Mouse (Mus musculus): ENCODE measurements around the gene Chst5. TPM values are rescaled to one million over a fixed set of nuclear protein-coding genes. Genes with fewer than 3 reads are reported as not detected.

Chst5 gene
- polyA plus RNA-seq (2015; fragmentation: Nextera tagmentation; extraction: Ambion mirVana), result 5.3 and 6.3 TPM in 2 replicates

DNA sequence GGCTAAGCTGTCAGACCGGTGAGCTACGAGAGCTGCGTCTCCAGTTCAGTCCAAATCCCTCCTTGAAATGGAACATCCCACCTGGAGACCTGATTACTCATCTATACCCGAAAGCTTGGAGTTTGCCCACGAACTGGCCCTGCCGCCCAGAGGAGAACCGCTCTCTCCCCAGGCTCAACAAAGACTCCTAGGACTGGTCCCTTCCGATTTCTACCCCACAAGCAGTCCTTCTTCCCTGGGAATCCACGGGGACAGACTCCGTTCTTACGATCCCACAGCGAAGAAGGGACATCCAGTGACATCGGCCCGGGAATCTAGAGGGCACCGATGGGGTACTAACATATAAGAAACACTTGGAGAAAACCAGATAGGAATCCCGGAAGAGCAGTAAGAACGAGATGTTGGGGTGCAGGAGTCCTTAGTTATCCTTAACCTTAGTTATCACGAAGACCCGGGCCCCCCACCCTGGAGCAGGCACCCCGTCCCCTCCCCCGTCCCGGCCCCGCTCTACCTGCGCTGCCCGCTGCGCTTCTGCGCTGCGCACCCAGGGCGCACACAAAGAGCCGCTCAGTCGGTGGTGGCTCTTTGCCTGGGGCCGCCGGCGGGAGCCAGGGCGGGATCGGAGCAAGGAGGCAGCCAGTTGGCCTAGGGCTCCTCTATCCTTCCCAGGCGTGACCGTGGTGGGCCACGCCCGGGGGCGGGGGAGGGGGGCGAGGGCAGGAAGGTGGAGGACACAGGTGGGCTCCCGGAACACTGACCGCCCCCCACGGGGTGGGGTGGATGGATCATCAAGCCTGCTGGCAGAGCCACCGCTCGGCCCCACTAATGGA is at the start of gene Chst5:
Gene Chst5, minus strand, starts transcription at position 827 of the 830 bp plus-strand sequence.
- WGBS, result 5% methylated on average over 45 of the region's 47 CpGs
- Histone ChIP-seq H3K4me3 (ENCODE audit: low read depth, low read length) (peak within 1 kb of the TSS; percentile 28), H3K27ac (ENCODE audit: low read length) (no peak within 1 kb of the TSS), H3K36me3 (ENCODE audit: insufficient read depth, low read length) (no peaks in the 10 kb centered on the region), H3K4me2 (replicated peaks; ENCODE audit: low read depth, low read length) (peak within 1 kb of the TSS; percentile 57), H3K27me3 (replicated peaks; ENCODE audit: insufficient read depth, low read length) (no peaks in the 10 kb centered on the region), H3K9me3 (ENCODE audit: low read length) (no peaks in the 10 kb centered on the region), H3K4me1 (ENCODE audit: insufficient read depth, low read depth, low read length) (no peaks in the 10 kb centered on the region; the same call in 1 of the 2 replicates), H3K9ac (replicated peaks; ENCODE audit: low read depth) (no peak within 1 kb of the TSS)
- no peak for TF ChIP-seq CTCF (IDR thresholded peaks at IDR 0.05)
- TF ChIP-seq EP300 (IDR thresholded peaks at IDR 0.05), result no peak
- DNase-seq (ENCODE audit: low spot score) (no peak), ATAC-seq (0 out of 2 replicates have a peak, but pooled peaks have one; percentile 27)

DNA sequence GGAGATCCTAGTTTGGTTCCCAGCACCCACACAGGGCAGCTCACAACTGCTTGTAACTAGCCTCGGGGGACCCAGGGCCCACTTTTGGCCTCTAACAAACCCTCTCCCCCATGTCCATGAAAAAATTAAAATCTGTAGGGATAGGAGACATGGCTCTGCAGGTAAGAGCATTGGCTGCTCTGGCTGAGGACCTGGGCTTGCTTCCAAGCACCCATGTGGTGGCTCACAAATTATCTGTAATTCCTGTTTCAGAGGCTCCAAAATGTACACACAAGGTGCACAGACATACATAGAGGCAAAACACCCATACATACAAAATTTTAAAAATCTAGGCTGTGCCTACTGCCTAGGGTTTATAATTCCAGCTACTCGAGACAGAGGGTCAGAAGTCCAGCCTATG is 47.0 kb upstream of the Chst5 start:
- 90% methylated on average over 2 of the region's 2 CpGs for WGBS
- H3K9ac ChIP-seq (replicated peaks; ENCODE audit: low read depth), result no peak overlapping the region
- H3K4me2 ChIP-seq (replicated peaks; ENCODE audit: low read depth, low read length), result no peak overlapping the region
- DNase-seq (ENCODE audit: low spot score), result no peak
- H3K4me1 ChIP-seq (ENCODE audit: insufficient read depth, low read depth, low read length), result no peaks in the 10 kb centered on the region
- H3K4me3 ChIP-seq (ENCODE audit: low read depth, low read length), result no peak overlapping the region
- H3K36me3 ChIP-seq (ENCODE audit: insufficient read depth, low read length), result peaks cover 6% of the 10 kb centered on the region; the same call in 1 of the 2 replicates
- ATAC-seq, result no peak
- TF ChIP-seq CTCF (IDR thresholded peaks at IDR 0.05) (no peak), EP300 (IDR thresholded peaks at IDR 0.05) (no peak)
- no peaks in the 10 kb centered on the region for H3K27me3 ChIP-seq (replicated peaks; ENCODE audit: insufficient read depth, low read length)
- H3K27ac ChIP-seq (ENCODE audit: low read length), result no peak overlapping the region
- no peaks in the 10 kb centered on the region for H3K9me3 ChIP-seq (ENCODE audit: low read length)

DNA sequence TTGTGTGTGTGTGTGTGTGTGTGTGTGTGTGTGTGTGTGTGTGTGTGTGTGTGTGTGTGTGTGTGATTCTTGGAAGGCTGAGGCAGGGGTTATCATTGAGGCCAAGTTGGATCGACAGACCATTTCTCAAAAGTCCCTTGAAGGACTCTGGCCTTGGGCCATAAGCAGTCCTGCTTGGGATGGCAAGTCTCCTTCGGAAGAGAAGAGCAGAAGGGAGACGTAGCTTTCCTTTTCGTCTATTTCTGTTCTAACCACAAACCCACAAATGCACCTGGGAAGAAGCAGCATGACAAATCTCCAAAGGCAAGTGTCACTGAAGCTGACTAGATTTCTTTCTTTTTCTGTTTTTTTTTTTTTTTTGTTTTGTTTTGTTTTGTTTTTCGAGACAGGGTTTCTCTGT is 45.6 kb upstream of the Chst5 start:
- Histone ChIP-seq H3K4me2 (replicated peaks; ENCODE audit: low read depth, low read length) (no peak overlapping the region), H3K27ac (ENCODE audit: low read length) (no peak overlapping the region), H3K9ac (replicated peaks; ENCODE audit: low read depth) (no peak overlapping the region), H3K27me3 (replicated peaks; ENCODE audit: insufficient read depth, low read length) (no peaks in the 10 kb centered on the region), H3K4me1 (ENCODE audit: insufficient read depth, low read depth, low read length) (no peaks in the 10 kb centered on the region), H3K36me3 (ENCODE audit: insufficient read depth, low read length) (peaks cover 6% of the 10 kb centered on the region; the same call in 1 of the 2 replicates), H3K9me3 (ENCODE audit: low read length) (no peaks in the 10 kb centered on the region), H3K4me3 (ENCODE audit: low read depth, low read length) (no peak overlapping the region)
- no peak for DNase-seq (ENCODE audit: low spot score)
- 75% methylated on average over 5 of the region's 5 CpGs for WGBS
- no peak for ATAC-seq
- TF ChIP-seq CTCF (IDR thresholded peaks at IDR 0.05) (no peak), EP300 (IDR thresholded peaks at IDR 0.05) (no peak)

DNA sequence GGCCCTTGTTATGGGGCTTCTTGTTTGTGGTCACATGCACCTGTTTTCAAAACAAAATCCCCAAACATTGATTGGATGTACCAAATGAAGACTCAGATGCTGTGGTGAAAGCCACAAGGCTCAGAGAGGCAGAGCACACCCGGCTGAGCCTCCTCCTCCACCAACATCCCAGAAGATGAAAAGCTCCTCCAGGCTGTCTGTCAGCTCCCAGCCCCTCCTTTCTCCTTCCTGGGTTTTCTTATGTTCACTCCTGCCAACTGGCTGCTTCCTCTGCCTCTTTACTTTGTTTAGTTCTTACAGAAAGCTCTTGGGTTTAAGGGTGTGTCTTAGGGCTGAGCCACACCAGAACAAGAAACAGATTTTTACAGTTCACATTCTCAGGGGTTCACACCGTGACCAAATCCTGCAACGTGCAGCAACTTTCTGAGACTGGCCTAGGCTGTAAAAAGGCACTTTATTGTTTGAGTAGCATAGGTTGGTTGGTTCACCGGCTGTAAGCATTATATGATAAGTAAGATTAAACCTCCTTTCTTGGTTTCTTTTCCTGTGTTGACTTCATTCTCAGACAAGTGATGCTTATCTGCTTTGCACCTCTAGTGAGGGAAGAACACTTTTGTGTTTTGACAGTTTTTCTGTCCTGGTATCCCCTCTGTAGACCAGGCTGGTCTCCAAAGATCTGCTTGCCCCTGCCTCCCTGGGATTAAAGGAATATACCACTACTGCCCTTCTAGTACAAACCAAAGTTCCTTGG is 44.8 kb upstream of the Chst5 start:
- Histone ChIP-seq H3K4me1 (ENCODE audit: insufficient read depth, low read depth, low read length) (no peaks in the 10 kb centered on the region), H3K27ac (ENCODE audit: low read length) (no peak overlapping the region), H3K4me3 (ENCODE audit: low read depth, low read length) (no peak overlapping the region), H3K36me3 (ENCODE audit: insufficient read depth, low read length) (peaks cover 6% of the 10 kb centered on the region; the same call in 1 of the 2 replicates), H3K9ac (replicated peaks; ENCODE audit: low read depth) (no peak overlapping the region), H3K4me2 (replicated peaks; ENCODE audit: low read depth, low read length) (no peak overlapping the region), H3K27me3 (replicated peaks; ENCODE audit: insufficient read depth, low read length) (no peaks in the 10 kb centered on the region), H3K9me3 (ENCODE audit: low read length) (no peaks in the 10 kb centered on the region)
- WGBS, result 81% methylated on average over 4 of the region's 4 CpGs
- TF ChIP-seq EP300 (IDR thresholded peaks at IDR 0.05), result no peak
- no peak for TF ChIP-seq CTCF (IDR thresholded peaks at IDR 0.05)
- no peak for DNase-seq (ENCODE audit: low spot score)
- no peak for ATAC-seq

DNA sequence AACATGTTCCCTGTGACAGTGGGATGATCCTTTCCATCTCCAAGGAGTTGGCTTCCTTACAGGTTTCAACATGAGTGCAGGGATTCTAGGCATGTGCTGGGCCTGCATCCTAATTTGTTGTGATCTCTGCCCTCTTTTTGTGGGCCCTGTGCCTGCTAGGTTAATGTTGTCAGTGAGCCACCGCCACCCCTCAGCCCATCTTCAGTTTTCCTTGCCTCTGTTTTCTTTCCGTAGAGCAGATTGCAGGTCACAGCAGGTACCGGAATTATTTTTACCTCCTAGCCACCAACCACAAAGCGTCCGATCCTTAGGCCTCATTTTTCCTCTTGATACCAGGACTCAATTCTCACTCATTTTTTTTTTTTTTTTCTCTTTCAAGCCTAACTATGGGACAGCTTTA is 41.7 kb upstream of the Chst5 start:
- Histone ChIP-seq H3K4me3 (ENCODE audit: low read depth, low read length) (no peak overlapping the region), H3K9ac (replicated peaks; ENCODE audit: low read depth) (no peak overlapping the region), H3K4me2 (replicated peaks; ENCODE audit: low read depth, low read length) (no peak overlapping the region), H3K4me1 (ENCODE audit: insufficient read depth, low read depth, low read length) (no peaks in the 10 kb centered on the region), H3K27me3 (replicated peaks; ENCODE audit: insufficient read depth, low read length) (no peaks in the 10 kb centered on the region), H3K36me3 (ENCODE audit: insufficient read depth, low read length) (peaks cover 8% of the 10 kb centered on the region; the same call in 1 of the 2 replicates), H3K9me3 (ENCODE audit: low read length) (no peaks in the 10 kb centered on the region), H3K27ac (ENCODE audit: low read length) (no peak overlapping the region)
- 97% methylated on average over 5 of the region's 5 CpGs for WGBS
- DNase-seq (ENCODE audit: low spot score), result no peak
- TF ChIP-seq EP300 (IDR thresholded peaks at IDR 0.05), result no peak
- no peak for ATAC-seq

DNA sequence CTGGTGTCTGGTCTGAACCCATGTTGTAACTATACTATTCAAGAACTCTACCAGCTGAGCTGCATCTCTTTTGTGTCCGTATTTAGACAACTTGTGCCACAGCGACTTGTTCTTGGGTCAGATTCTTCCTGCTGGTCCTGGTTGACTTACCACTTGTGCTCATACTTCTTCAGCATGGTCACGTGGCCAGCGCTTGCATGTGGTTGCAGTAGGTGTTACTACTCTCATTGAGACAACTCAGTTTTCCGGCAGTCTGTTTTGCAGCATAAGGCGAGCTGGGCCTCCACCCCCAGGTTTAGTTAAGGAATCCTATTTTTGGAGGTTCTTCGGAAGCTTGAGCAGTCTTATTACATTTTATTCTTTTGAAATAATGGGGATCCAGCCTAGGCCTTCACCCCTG is 41.1 kb upstream of the Chst5 start:
- DNase-seq (ENCODE audit: low spot score) (no peak), ATAC-seq (no peak)
- no peak for TF ChIP-seq CTCF (IDR thresholded peaks at IDR 0.05)
- TF ChIP-seq EP300 (IDR thresholded peaks at IDR 0.05), result no peak
- no peak overlapping the region for H3K4me3 ChIP-seq (ENCODE audit: low read depth, low read length)
- no peak overlapping the region for H3K9ac ChIP-seq (replicated peaks; ENCODE audit: low read depth)
- WGBS, result 94% methylated on average over 7 of the region's 7 CpGs
- no peaks in the 10 kb centered on the region for H3K9me3 ChIP-seq (ENCODE audit: low read length)
- H3K4me2 ChIP-seq (replicated peaks; ENCODE audit: low read depth, low read length), result no peak overlapping the region
- peaks cover 12% of the 10 kb centered on the region; the same call in 1 of the 2 replicates for H3K36me3 ChIP-seq (ENCODE audit: insufficient read depth, low read length)
- H3K27me3 ChIP-seq (replicated peaks; ENCODE audit: insufficient read depth, low read length), result no peaks in the 10 kb centered on the region
- H3K4me1 ChIP-seq (ENCODE audit: insufficient read depth, low read depth, low read length), result no peaks in the 10 kb centered on the region
- H3K27ac ChIP-seq (ENCODE audit: low read length), result no peak overlapping the region

All from lung, postnatal 0 days (tissue).